Mouse (Mus musculus) liver, embryonic 16.5 days (tissue): ENCODE results near the gene Fndc7. TPM values are rescaled to one million over a fixed set of nuclear protein-coding genes. Genes with fewer than 3 reads are reported as not detected.

Experiments used
- ATAC-seq: fragments of 200-750 bp; cut with Nextera tagmentation; 2 replicates; pipeline ENCODE4 v1.8.0; 2017; ENCODE audit warnings: low read depth, mild to moderate bottlenecking, moderate number of reproducible peaks, moderate library complexity
- H3K27ac ChIP-seq: fragments of 300-500 bp; sonication (generic); 2 replicates; pipeline ENCODE4 v1.5.1; 2014; ENCODE audit warnings: mild to moderate bottlenecking, low read length
- H3K27me3 ChIP-seq: fragments of 300-500 bp; sonication (generic); 2 replicates; pipeline ENCODE4 v1.6.1; 2014; ENCODE audit warnings: low read depth, low read length, mixed read lengths; ENCODE audit not compliant: control insufficient read depth, insufficient read depth
- H3K36me3 ChIP-seq: fragments of 300-500 bp; sonication (generic); 2 replicates; pipeline ENCODE4 v1.6.1; 2014; ENCODE audit warnings: mild to moderate bottlenecking; ENCODE audit not compliant: control insufficient read depth, insufficient read depth
- H3K4me1 ChIP-seq: fragments of 300-500 bp; sonication (generic); 2 replicates; pipeline ENCODE4 v1.6.1; 2014; ENCODE audit warnings: low read depth, low read length, mixed read lengths; ENCODE audit not compliant: control insufficient read depth
- H3K4me2 ChIP-seq: fragments of 300-500 bp; sonication (generic); 2 replicates; pipeline ENCODE4 v1.6.1; 2014; ENCODE audit warnings: low read depth, low read length, mixed read lengths
- H3K4me3 ChIP-seq: fragments of 300-500 bp; sonication (generic); 2 replicates; pipeline ENCODE4 v1.5.1; 2014; ENCODE audit warnings: low read depth, mild to moderate bottlenecking, low read length
- H3K9ac ChIP-seq: fragments of 300-500 bp; sonication (generic); 2 replicates; pipeline ENCODE4 v1.6.1; 2014; ENCODE audit warnings: low read depth, low read length
- H3K9me3 ChIP-seq: fragments of 300-500 bp; sonication (generic); replicated peaks from 2 replicates; pipeline ENCODE4 v1.6.1; 2016; ENCODE audit warnings: low read length; ENCODE audit not compliant: control insufficient read depth
- WGBS: fragments of 180-500 bp; shearing (Covaris S2); extraction: QIAGEN DNeasy Blood & Tissue Kit; methylation state at CpG from one replicate; pipeline ENCODE4 v1.1.7; 2014; ENCODE audit not compliant: insufficient replicate concordance; 5-methylcytosine and 5-hydroxymethylcytosine counted together
- polyA plus RNA-seq: library from polyadenylated mRNA; unstranded; fragments of >200 nt; fragmentation: Nextera tagmentation; extraction: Ambion mirVana; gene quantifications from 2 replicates; pipeline ENCODE4 v1.2.1, GENCODE M21; 2015

The Fndc7 gene
- polyA plus RNA-seq, 1 experiment from 2014 or later, result 0.04 TPM

DNA sequence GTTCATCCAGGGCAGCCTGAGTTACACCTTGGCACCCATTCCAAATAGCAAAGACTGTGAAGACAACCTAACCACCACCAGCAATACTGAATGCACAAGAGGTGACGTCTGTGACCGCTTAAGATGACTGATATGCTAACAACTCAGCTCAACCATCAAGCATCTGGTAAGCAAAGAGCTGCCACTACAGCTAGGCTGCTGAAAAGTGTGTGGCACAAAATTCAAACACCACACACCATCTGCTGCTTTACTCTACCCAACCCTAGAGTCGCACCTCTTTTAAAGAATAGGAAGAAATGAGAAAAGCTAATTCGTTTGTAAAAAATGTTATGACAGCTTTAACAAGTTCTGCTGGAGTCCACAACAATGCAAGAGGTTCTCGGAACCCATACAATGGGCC is 84.2 kb downstream of the Fndc7 start:
- Histone ChIP-seq H3K27me3 (no peaks in the 10 kb centered on the region), H3K9ac (no peak overlapping the region), H3K4me1 (no peaks in the 10 kb centered on the region), H3K36me3 (peaks cover 16% of the 10 kb centered on the region), H3K27ac (no peak overlapping the region), H3K9me3 (no peaks in the 10 kb centered on the region), H3K4me2 (no peak overlapping the region), H3K4me3 (no peak overlapping the region)
- 71% methylated on average over 5 of the region's 5 CpGs for WGBS
- ATAC-seq, result no peak

Other genes with a start within 250 kb of the Fndc7 start
- gene Clcc1, start 236.1 kb downstream of the Fndc7 start, polyA plus RNA-seq, result 37.8 and 37.9 TPM in 2 replicates
- gene Gpsm2, start 167.7 kb downstream of the Fndc7 start, polyA plus RNA-seq, result 42.2 and 44.3 TPM in 2 replicates
- 0.51 and 0.75 TPM in 2 replicates for gene Aknad1, start 150.3 kb downstream of the Fndc7 start, polyA plus RNA-seq
- gene Stxbp3, start 49.5 kb downstream of the Fndc7 start, polyA plus RNA-seq, result 17.6 and 22.3 TPM in 2 replicates
- gene Prpf38b, start 21.7 kb upstream of the Fndc7 start, polyA plus RNA-seq, result 24.5 and 24.9 TPM in 2 replicates
- gene Henmt1, start 49.9 kb upstream of the Fndc7 start, polyA plus RNA-seq, result not detected in 2 replicates
- not detected in 2 replicates for gene Gm9857, start 50.4 kb upstream of the Fndc7 start, polyA plus RNA-seq
- 0.82 and 0.92 TPM in 2 replicates for gene Fam102b, start 137.6 kb upstream of the Fndc7 start, polyA plus RNA-seq
- not detected in 2 replicates for gene Slc25a54, start 190.5 kb upstream of the Fndc7 start, polyA plus RNA-seq
- 4.2 and 4.6 TPM in 2 replicates for gene Slc25a24, start 233.1 kb upstream of the Fndc7 start, polyA plus RNA-seq